Mouse (Mus musculus): ENCODE data around the gene Banp.

Banp gene

DNA sequence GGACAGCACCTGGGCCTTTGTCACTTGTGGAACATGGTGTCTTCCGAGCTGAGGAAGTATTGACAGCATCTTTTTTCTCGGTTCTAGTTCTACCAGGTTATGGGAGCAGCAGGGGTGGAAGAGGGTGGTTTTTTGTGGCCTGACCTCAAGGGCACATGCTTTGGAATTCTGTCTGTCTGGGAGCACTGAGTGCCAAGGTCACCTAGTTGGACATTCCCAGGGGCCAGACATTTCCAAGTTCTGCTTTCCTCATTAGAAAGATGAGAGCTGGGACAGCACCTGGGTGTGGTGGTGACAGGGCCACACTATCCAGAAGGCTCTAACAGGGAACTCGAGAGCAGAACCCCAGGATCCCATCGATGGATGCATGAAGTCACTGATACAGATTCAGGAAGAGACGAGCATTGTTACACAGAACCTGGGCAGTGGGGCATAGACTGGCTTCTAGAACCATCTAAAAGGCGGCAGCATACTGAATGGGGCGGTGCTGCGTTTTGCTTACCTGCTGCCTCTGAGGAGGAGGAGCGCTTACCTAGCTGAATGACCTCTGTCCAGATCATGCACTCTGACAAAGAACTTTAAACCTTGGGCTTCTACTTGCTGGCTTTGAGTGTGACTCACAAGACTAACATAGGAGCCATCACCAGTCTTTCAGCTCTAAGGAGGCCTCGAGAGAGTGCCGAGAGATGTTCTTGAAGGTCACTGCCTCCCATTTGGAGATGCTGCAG, 31.4 kb downstream of the Banp start:
- no peak for DNase-seq (ENCODE audit: low spot score)

DNA sequence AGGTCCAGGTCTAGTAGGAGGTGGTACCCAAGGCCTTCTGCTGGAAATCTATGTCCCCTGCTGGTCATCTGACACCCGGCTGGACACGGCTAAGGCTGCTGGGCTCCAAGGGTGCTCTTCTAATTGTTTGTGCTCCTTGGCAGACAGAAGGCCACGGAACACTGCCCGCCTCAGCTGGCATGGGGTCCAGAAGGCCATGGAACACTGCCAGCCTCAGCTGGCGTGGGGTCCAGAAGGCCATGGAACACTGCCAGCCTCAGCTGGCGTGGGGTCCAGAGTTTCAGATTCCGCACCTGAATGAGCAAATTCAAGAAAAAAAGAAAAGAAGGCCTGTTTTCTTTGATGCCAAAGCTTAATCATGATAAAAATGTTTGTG, 32.0 kb downstream of the Banp start:
- DNase-seq (ENCODE audit: low spot score) = no peak

DNA sequence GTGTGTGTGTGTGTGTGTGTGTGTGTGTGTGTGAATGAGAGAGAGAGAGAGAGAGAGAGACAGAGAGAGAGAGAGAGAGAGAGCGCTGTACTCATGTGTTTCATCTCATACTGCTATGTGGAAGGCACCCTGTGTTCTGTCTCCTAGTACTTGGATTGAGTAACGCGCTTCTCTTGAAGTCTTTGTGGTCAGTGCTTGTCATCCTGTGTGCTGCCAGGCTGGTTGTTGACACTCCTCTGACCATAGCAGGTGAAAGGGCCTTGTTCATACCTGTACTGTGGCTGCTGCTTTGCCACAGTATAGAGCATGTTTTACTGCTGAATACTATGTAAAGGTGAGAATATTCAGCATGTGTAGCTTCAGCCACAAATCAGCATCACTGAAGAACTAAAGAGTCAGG, 36.1 kb downstream of the Banp start:
- DNase-seq (ENCODE audit: low spot score) = no peak

DNA sequence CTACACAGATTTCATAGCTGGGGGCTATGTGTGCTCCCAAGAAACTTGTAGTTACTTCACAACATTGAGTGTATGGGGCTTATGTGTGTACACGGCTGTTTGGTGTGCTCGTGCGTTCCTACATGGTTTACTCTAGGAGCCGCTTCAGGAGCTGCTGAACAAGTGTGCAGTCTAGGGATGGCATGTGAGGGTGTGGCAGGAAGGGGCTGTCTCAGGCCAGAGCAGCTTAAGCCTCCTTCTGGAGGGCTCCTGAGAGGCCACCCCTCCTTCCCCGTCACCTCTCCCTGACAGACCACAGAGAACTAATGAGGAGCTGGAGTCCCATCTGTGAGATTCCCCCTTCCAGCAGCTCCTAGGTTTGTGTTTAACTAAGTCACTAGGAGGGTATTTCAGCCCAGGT, 38.3 kb downstream of the Banp start:
- no peak for DNase-seq (ENCODE audit: low spot score)

DNA sequence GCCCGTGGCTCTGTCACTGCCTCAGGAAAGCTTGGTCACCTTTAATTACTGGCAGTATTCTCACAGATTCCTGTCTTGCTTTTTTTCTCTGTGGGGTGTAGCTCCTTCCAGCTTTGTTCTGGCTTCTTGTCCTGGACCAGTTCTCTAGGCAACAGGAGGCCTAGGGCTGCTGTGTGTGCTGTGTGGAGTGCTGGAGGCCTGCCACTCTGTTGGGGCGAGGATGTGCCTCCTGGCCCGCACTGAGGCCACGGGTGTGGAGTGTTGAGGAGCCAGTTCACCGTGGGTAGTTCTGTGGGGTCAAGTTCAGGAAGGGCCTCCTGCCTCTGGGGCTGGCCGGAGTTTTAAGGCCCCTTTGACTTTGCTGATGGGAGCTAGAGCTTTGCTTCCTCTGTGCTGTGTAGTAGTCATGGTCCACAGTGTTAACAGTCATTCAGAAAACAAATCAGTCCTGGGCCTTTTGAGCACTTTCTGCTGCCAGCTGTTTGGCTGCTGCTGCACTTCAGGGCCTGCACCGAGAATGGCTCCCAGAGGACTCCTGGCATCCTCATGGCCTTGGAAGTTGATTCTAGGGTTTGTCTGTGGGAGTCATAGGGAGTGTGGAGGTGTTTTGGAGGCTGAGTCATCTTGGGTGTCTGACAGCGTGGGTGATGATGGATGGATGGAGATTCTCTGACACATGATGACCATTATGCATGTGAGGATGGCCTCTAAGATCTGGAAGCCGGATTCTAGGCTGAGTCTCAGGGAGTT, 41.1 kb downstream of the Banp start:
- DNase-seq (ENCODE audit: low spot score) = no peak

DNA sequence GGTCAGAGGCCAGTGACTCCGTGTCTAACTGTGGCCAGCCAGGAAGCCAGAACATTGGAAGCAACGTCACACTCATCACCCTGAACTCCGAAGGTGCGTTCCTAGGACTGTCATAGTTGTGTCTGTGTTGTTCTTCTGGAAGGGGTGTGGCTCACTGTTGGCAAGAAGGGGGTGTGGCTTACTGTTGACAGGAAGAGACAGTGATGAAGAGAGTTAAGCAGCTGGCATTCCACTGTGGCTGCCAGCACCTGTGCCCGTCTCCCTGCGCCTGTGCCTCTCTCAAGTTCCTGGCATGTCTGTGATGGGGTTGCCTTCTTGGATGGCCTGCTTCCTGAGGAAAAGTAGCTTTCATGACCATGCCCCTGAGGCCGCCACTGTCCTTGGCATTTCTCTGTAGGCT, 42.1 kb downstream of the Banp start:
- DNase-seq (ENCODE audit: low spot score) = no peak

DNA sequence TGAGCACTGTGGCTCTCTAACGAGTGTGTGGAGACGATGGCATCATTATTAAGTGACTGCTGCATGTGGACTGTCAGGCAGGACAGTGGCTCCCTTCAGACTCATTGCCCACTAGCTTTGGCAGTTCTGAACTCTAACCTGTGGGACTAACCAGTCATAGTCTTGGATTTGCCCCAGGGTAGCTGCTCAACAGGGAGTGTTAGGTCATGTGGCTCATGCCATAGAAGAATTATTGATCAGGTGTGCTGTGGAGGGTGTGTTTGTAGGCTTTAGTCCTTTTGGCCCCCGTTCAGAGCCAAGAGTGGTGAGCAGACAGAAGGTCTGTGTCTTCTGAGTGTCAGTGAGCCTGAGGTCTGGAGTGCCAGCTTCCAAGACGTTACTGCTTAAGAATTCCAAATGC, 43.4 kb downstream of the Banp start:
- DNase-seq (ENCODE audit: low spot score) = no peak

DNA sequence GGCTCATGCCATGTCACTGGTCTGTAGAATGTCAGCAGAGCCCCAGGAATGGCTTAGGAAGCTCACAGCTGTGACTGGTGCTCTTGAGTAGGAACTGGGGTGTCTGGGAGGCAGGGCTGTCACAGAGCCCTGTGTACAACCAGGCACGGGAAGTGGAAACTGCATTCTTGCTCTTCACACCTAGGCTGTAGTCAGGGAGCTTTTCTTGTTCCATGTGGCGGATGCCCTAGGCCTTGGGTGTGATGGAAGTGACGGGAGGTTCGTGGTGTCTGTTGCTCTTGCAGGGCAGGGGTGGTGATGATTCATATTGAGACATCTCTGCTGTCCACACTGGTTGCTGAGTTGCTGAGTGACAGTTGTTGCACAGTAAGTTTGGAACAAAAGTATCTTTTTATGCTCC, 45.6 kb downstream of the Banp start:
- DNase-seq (ENCODE audit: low spot score) = no peak

DNA sequence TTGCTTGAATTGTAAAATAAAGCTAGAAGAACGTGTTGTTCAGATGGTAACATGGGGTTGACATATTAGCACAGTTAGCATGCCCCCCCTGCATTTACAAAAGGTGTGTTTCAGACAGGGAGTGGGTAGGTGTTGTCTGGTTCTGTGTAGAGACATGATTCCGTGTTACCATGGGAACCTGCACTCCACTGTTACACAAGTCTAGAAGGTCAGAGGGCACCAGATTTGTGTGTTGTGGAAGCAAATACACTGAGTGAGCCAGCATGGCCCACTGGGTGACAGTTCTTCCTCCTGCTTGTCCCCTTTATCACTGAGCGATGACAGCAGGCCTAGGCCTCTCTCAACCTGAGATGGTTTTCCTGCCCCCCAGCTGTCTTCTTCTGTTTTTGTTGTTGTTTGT, 46.3 kb downstream of the Banp start:
- no peak for DNase-seq (ENCODE audit: low spot score)

DNA sequence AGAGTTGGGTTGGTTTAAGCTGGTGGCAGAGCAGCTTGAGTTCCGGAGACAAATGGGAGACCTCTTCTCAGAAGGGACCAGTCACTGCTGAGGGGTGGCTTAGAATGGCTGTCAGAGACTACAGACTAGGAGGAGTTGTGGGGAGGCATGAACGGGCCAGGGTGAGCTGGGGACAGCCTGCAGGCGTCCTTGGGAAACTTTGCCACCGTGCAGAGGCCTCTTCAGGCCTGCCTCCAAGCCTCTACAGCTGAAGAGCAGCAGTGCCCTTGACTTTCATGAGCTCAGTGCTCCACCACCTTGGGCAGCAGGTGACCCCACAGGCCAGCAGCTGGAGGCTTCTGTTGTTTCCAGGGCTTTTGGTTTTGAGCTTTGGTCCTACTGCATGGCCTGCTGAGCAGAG, 49.1 kb downstream of the Banp start:
- DNase-seq (ENCODE audit: low spot score) = no peak

DNA sequence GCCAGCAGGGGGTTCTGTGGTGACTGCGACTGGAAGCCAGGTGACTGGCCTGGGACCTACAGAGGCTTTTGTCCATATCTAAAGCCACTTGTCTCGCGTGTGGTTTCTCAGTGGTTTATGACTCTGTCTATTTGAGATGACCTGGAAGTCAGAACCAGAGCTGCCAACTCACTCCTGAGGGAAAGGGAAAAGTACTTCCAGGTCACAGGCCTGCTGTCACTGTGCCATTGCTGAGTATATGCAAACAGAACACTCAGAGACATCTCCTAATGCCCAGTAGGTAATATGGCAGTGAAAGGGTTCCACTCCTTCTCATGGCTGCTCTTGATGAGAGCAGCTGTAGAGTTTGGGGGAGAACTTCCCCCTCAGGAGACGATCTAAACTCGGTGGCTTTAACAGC, 49.7 kb downstream of the Banp start:
- DNase-seq (ENCODE audit: low spot score) = no peak

DNA sequence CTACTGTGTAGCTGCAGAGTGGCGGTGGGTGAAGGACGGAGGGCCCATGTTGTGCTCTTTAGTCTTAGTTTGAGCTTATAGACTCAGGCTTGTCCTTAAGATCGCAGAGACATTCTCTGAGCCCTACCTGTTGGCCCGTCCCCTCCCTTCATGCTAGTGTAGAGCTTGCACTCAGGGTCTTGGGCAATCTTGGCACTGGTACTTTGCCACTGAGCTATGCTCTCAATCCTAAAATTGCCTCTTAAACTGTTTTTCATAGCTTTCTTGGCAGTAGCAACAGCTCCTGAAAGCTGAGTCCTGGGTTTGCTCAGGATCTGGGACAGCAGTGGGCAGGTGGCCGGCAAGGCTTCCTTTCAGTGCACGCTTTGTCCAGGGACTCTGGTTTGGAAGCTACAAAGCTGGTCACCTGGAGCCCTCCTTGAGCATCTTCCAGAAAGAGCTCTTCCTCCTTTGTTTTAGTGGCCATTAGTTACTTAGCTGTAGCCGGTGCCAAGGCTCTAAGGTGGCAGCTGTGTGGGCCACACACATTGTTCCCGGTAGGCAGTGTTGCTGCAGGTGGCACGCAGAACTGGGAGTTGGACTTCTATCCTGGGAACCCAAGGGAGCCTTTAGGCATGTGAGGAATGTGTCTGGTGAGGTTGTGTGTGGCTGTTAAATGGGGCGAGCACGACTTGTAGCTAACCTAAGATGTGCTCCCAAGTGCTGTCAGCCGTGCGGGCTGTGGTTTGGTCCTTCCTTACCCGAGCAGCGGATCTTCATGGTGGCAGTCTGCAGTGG, 52.0 kb downstream of the Banp start:
- DNase-seq (ENCODE audit: low spot score) = no peak

DNA sequence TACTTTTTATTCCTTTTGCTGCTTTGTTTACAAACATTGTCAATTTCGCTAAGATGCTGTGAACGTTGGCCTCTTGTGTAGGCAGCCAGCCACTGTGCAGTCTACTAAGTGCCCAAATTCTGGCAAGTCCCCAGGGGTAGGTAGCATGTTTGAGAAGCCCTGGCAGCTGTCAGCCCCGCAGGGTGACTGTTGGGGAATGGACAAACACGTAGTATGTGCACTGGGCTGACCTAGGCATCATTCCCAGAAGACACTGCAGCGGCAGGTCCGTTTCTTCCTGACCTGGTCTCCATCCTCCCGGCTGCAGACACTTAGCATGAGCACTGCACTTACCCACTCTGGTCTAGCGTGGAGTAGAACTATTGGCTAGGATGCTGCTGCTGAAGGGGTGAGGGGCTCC, 54.1 kb downstream of the Banp start:
- DNase-seq (ENCODE audit: low spot score) = no peak

DNA sequence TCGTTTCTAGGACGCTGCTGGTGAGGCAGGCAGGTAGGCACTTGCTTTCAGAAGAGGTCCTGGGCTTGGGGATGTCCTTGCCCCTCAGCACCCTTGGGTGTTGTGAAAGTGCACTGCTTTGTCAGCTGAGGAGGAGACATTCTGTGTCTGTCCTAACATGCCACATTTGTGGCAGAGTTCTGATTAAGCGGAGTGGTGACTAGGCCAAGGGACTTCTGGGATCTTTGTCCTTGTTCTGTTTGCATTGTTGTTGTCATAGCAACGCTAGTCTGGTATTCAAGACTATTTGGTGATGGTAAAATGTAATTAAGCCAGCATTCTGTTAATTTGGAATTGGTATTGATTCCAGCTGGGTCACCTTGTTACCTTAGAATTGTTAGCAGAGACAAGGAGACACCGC, 54.6 kb downstream of the Banp start:
- no peak for DNase-seq (ENCODE audit: low spot score)

DNA sequence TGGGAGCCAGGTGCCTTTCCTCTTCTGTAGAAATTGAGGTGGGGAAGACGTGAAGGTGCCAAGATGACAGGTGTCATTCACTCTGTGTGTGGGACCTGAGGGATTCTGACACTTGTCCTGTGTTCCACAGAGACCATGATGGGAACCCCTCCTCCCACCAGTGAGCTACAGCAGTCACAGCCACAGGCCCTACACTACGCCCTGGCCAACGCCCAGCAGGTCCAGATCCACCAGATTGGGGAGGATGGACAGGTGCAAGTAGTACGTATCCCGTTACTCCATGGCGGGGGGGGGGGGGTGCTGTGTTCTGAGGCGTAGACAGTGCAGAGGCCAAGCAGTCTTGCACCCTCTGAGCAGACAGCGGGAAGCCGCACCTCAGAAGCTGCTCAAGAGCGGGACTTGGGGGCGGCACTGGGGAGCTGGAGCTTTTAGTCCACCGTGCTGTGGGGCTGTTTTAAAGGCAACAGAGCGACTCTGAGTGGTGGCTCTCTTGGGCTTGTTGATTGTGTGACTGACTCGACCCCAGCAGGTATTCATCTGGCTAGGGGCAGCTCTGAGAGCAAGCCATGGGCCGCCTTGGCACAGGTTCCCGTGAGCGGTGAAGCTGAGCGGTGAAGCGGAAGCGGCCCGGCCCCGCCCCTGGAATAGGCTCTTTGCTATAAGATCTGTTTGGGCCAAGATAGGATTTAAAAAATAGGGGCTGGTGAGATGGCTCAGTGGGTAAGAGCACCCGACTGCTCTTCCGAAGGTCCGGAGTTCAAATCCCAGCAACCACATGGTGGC, 56.1 kb downstream of the Banp start:
- DNase-seq (ENCODE audit: low spot score) = no peak

DNA sequence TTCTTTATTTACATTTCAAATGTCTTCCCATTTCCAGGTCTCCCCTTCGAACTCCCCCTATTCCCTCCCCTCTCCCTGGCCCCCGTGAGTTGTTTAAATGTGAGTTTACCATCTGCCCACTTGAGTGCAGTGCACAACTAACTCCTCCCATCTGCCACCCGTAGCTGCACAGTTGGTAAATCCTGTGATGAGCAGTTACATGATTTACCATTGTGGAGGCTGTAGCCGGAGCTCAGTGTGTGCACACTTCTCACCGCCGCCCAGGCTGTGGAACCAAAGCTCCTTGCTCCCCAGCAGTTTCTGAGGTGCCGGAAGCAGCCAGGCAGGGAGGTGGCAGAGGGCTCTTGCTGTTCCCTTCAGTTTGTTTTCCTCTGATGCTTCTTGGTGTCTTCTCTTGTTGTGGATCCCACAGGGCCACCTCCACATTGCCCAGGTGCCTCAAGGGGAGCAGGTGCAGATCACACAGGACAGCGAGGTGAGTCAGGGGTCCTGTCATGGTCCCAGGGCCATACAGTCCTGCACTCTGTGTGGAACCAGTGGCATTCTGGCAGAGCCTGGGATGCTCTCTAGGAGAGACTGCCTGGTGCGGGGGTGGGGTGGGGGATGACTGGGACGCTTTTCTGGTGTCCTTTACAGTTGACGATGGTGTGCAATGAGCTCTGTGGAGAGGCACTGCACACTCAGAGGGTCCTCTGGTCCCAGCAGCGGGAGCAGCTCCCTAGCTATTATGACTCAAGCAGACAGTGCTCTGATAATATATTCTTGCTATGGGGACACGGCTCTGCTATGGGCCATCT, 57.3 kb downstream of the Banp start:
- DNase-seq (ENCODE audit: low spot score) = no peak

DNA sequence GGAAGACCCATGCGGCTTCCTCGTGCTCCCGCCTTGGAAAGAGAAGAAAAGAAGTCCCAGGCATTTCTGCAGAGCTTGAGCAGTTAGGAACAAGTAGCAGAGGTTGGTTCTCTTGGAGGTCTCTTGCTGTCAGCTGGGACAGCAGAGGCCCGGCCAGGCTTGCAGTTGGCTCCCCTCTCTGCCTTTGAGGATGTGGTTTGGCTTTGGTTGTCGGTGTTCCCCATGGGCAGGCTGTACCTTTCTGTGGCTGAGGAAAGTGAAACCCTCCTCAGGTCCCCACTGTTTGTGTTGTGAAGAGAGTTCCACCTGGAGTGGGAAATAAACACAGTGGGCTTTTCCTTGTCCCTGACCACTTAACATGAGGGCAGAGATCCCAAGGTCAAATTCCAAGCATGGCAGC, 58.8 kb downstream of the Banp start:
- no peak for DNase-seq (ENCODE audit: low spot score)

DNA sequence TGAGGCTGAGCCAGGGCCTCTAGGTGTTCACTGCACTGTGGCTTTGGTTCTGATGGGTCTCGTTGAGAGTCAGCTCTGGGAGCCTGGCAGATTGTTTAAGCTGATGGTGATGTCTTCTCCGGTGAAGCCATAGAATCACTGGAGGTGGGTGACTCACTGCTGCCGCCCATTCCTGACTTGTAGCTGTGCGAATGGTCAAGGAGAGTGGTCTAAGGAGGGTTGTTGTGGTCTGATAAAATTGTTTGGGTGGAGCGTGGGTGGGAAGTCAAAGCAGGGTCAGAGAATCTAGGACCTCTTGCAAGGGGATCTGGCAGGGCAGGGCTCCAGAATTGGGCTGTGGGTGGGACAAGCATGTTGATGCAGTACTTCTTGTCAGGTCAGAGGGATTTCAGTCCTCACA, 61.1 kb downstream of the Banp start:
- DNase-seq (ENCODE audit: low spot score) = no peak

DNA sequence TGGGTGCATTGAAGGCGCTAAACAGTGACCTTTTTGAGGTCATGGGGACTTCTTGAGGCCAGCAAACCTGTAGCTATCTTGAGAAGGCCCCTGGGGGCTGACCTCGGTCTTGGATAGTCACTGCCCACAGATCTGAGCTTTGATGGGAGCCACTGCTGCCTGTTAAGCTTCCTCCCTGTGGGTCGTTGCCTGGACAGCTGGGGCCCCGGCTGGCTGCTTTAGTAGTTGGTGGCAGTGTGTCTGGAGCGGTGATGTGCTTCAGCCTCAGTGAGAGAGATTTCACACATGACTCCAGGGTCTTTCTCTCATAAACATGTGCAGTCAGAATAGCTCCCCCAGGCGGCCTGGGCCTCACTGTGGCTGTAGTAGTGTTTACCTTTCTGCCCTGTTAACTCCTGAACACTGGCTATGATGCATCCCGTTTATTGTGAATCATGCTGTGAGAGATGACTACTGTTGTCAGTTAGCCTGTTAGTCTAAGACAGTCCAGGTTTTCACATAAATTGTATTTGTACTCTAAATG, 61.6 kb downstream of the Banp start:
- no peak for DNase-seq (ENCODE audit: low spot score)

DNA sequence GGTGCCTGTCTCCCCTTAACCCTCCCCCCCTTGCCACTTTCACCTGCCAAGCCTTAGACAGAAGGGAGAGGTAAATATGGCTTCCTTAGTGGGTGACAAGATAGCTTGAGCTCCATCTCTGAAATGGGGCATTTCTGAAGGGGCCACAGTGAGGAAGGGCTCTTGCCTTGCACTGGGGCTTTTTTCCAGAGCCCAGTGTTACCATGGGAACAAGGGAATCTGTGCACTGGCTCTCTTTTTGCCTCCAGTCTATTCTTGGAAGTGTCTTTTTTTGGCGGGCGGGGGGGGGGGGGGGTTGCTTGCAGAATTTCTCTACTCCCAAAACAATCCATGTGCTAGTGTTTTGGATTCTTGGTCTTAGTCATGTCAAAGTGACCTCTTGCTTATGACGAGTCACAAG, 65.1 kb downstream of the Banp start:
- no peak for DNase-seq (ENCODE audit: low spot score)

DNA sequence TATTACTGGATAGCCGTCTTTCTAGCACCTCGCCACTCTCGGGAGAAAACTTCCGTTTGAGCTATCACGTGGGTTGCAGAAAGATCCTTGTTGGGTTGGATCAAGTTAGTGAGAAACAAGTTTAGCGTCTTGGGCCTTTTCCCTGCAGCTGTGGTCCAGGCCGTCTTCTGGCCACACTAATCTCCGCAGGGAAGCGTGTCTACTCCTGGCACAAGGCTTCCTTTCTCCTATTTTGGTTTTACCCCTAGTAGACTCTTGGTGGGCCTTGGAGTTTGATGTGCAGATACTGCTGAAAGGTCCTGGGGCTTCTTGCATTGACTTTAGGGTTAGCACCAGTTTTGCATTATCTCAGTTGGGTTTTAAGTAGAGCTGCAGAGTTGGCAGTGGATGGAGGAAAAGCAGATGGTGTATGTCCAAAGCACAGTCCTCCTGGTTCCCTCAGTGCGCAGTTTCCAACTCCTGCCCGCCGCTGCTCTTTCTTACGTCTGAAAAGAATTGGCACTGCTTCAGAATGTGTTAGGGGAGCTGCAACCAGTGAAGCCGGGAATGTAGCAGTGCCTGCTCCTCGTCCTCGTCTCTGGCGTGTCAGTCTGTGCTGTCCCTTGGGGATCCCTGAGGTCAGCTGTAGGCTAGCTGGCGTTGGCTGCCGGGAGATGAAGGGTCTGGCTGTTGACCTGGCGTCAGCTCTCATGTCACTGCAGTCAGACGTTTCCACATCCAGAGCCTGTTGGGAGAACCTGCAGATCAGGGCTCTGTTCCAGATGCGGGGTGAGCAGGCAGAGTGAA, 68.7 kb downstream of the Banp start:
- no peak for DNase-seq (ENCODE audit: low spot score)
